ENCODE assay signal across 10 mouse cellular contexts in genomic region chr15:101053832-101054459, GRCm38 (mm10). TPM values are rescaled to one million over a fixed set of nuclear protein-coding genes. Genes with fewer than 3 reads are reported as not detected.
A peak's percentile ranks its signal among the peaks of the same experiment; 100 is the strongest.
DNase-seq lines count a peak whose midpoint lies in the region; ATAC-seq and TF ChIP-seq lines count a peak whose summit lies in the region.
"Had no signal": no experiment of that assay in that cellular context is flagged by ENCODE, and none has a peak within 500 bp of the region (broad histone marks: within the 10 kb centered on the region; RNA-seq: fewer than 3 reads in every experiment).

No protein-coding gene starts in this region.

- 0 out of 2 replicates have a peak, but pooled peaks cover 8% of the 10 kb centered on the region for H3K36me3 ChIP-seq in kidney, postnatal 0 days (ENCODE audit: insufficient read depth, low read length)
- peaks cover 51% of the 10 kb centered on the region for H3K36me3 ChIP-seq in forebrain, embryonic 10.5 days (replicated peaks)
- peaks cover 73% of the 10 kb centered on the region for H3K36me3 ChIP-seq in limb, embryonic 10.5 days
- no peaks in the 10 kb centered on the region for H3K36me3 ChIP-seq in neural tube, embryonic 13.5 days

- no peak for DNase-seq in kidney, postnatal 0 days (ENCODE audit: low spot score)
- no peak for DNase-seq in kidney, adult 9 months
- DNase-seq in forebrain, embryonic 10.5 days (ENCODE audit: extremely low spot score, low spot score) = peak; percentile 50
- peak; percentile 69 for DNase-seq in limb, embryonic 10.5 days (ENCODE audit: low spot score)
- DNase-seq in adrenal gland, postnatal 36 days = no peak
- no peak for DNase-seq in kidney, postnatal 25 days
- DNase-seq: kidney, postnatal 14 days had no signal

- H3K4me3 ChIP-seq in kidney, postnatal 0 days (replicated peaks; ENCODE audit: low read depth, low read length) = peak overlapping the region; percentile 28
- peak overlapping the region; percentile 47 for H3K4me3 ChIP-seq in forebrain, embryonic 10.5 days
- H3K4me3 ChIP-seq in limb, embryonic 10.5 days = peak overlapping the region; percentile 44
- peak overlapping the region; percentile 41 for H3K4me3 ChIP-seq in neural tube, embryonic 13.5 days

- WGBS in kidney, postnatal 0 days = 30% methylated on average over 52 of the region's 65 CpGs
- 11% methylated on average over 39 of the region's 65 CpGs for WGBS in forebrain, embryonic 10.5 days
- 8% methylated on average over 65 of the region's 65 CpGs for WGBS in limb, embryonic 10.5 days
- 10% methylated on average over 37 of the region's 65 CpGs for WGBS in neural tube, embryonic 13.5 days

- peak overlapping the region; percentile 59 for H3K4me2 ChIP-seq in kidney, postnatal 0 days (ENCODE audit: low read length)
- peak overlapping the region; percentile 60 for H3K4me2 ChIP-seq in neural tube, embryonic 13.5 days

- H3K9ac ChIP-seq in kidney, postnatal 0 days (ENCODE audit: low read depth, low read length) = 0 out of 2 replicates have a peak overlapping the region, but pooled peaks have one; percentile 23
- H3K9ac ChIP-seq in neural tube, embryonic 13.5 days = peak overlapping the region; percentile 60

- H3K4me1 ChIP-seq in kidney, postnatal 0 days (replicated peaks; ENCODE audit: insufficient read depth, low read length) = peaks cover 4% of the 10 kb centered on the region; the same call in 1 of the 2 replicates
- H3K4me1 ChIP-seq in forebrain, embryonic 10.5 days = peaks cover 54% of the 10 kb centered on the region
- peaks cover 46% of the 10 kb centered on the region for H3K4me1 ChIP-seq in limb, embryonic 10.5 days
- peaks cover 30% of the 10 kb centered on the region for H3K4me1 ChIP-seq in neural tube, embryonic 13.5 days (replicated peaks)

- 0 out of 2 replicates have a peak, but pooled peaks cover 3% of the 10 kb centered on the region for H3K27me3 ChIP-seq in kidney, postnatal 0 days (ENCODE audit: insufficient read depth, low read length)
- peaks cover 98% of the 10 kb centered on the region for H3K27me3 ChIP-seq in forebrain, embryonic 10.5 days (ENCODE audit: poor library complexity, severe bottlenecking)
- peaks cover 73% of the 10 kb centered on the region for H3K27me3 ChIP-seq in limb, embryonic 10.5 days (ENCODE audit: low read depth, poor library complexity, severe bottlenecking)
- H3K27me3 ChIP-seq in neural tube, embryonic 13.5 days = peaks cover 68% of the 10 kb centered on the region

- ATAC-seq in kidney, postnatal 0 days (replicated peaks; ENCODE audit: low FRiP score, low read depth) = no peak
- no peak for ATAC-seq in neural tube, embryonic 13.5 days (ENCODE audit: low read depth)
- no peak for ATAC-seq in activated CD4-positive, CD25-positive, alpha-beta regulatory T cell, adult 4 months

- H3K9me3 ChIP-seq in kidney, postnatal 0 days (replicated peaks; ENCODE audit: low read length) = no peaks in the 10 kb centered on the region
- no peaks in the 10 kb centered on the region for H3K9me3 ChIP-seq in forebrain, embryonic 10.5 days
- H3K9me3 ChIP-seq in limb, embryonic 10.5 days (replicated peaks) = no peaks in the 10 kb centered on the region
- H3K9me3 ChIP-seq in neural tube, embryonic 13.5 days = no peaks in the 10 kb centered on the region

- no peak overlapping the region for H3K27ac ChIP-seq in kidney, postnatal 0 days
- H3K27ac ChIP-seq in forebrain, embryonic 10.5 days = no peak overlapping the region
- peak overlapping the region; percentile 46; the same call in 1 of the 2 replicates for H3K27ac ChIP-seq in limb, embryonic 10.5 days
- no peak overlapping the region for H3K27ac ChIP-seq in neural tube, embryonic 13.5 days (replicated peaks)

- TF ChIP-seq CTCF in kidney, postnatal 0 days (IDR thresholded peaks at IDR 0.05; ENCODE audit: low read depth) = no peak

RNA-seq across cellular contexts. Expression of gene Gm47841, which starts 6.7 kb away (rescaled TPM):
- not detected in 2 replicates for polyA plus RNA-seq in kidney, postnatal 0 days (2015; fragmentation: Nextera tagmentation; extraction: Ambion mirVana)
- not detected in 2 replicates for polyA plus RNA-seq in forebrain, embryonic 10.5 days (2016; fragmentation: Nextera tagmentation; extraction: Ambion mirVana)
- polyA plus RNA-seq in limb, embryonic 10.5 days (2016; fragmentation: Nextera tagmentation; extraction: Ambion mirVana) = not detected in 2 replicates
- not detected in 2 replicates for polyA plus RNA-seq in neural tube, embryonic 13.5 days (2015; fragmentation: Nextera tagmentation; extraction: Ambion mirVana)
- polyA plus RNA-seq in activated CD4-positive, CD25-positive, alpha-beta regulatory T cell, adult 4 months (2017; shearing (Covaris generic)) = not detected
- total RNA-seq in adrenal gland, postnatal 36 days (2021) = under 1 TPM in 1 of 2 experiments, not detected in 1; 0.26 TPM
- total RNA-seq: common myeloid progenitor, adult 5-6 weeks had no signal

RNA-seq across cellular contexts. Expression of gene Fignl2, which starts 24.4 kb away (rescaled TPM):
- 0.38 and 0.47 TPM in 2 replicates for polyA plus RNA-seq in kidney, postnatal 0 days (2015; fragmentation: Nextera tagmentation; extraction: Ambion mirVana)
- 0.80 and 0.82 TPM in 2 replicates for polyA plus RNA-seq in forebrain, embryonic 10.5 days (2016; fragmentation: Nextera tagmentation; extraction: Ambion mirVana)
- 0.98 and 1.9 TPM in 2 replicates for polyA plus RNA-seq in limb, embryonic 10.5 days (2016; fragmentation: Nextera tagmentation; extraction: Ambion mirVana)
- polyA plus RNA-seq in neural tube, embryonic 13.5 days (2015; fragmentation: Nextera tagmentation; extraction: Ambion mirVana) = 0.17 and 0.18 TPM in 2 replicates
- polyA plus RNA-seq in activated CD4-positive, CD25-positive, alpha-beta regulatory T cell, adult 4 months (2017; shearing (Covaris generic)) = not detected
- total RNA-seq in adrenal gland, postnatal 36 days (2021) = 1 to 10 TPM; 9.4 to 9.9 TPM
- total RNA-seq: common myeloid progenitor, adult 5-6 weeks had no signal

Comparison
In these comparisons a context has a peak if more than half of its experiments do, and no peak if none do; other contexts are left out.
1. DNase-seq: peak in forebrain, embryonic 10.5 days (single experiment) and limb, embryonic 10.5 days (single experiment); none in kidney, postnatal 0 days (single experiment), kidney, adult 9 months (single experiment), adrenal gland, postnatal 36 days (0 of 2) and kidney, postnatal 25 days (0 of 2).
2. Peak in every context shown above with its lines, with median percentiles within 50 percentile points of each other: H3K4me3 ChIP-seq.